Mouse (Mus musculus): ENCODE results near the gene Tbc1d2b.

DNA sequence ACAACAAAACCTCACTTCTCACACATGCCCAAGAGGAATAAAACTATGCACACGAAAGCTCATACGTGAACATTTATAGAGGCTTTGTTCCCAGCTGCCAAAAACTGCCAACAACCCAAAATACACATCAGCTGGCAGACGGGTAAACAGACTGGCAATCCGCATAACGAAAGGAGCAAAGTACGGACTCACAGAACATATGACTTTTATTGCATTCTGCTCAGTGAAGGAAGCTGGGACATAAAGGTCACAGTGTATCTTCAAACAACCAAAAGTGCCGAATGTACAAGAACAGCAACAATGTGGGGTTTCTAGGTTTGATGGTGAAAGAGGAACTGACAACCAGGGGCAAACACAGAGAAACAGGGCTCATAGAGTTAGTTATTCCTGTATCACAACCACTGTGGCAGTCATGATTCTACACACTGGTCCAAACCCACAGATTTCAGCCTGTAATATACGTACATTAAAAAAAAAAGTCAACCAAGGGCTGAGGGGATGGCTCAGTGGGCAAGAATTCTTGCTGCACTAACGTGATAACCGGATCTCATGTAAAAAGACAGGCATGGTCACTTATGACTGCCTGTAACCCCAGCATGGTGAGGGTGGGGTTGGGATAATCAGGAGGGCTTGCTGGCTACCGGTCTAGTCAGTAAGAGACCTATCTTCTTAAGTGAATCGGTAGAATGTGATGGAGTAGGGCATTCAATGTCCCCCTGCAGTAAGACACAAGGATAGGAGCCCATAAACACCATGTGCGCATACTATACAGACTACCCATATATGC lies 19.4 kb downstream of the Tbc1d2b start:
- no peak for TF ChIP-seq CTCF (conservative IDR thresholded peaks at IDR 0.05; ENCODE audit: insufficient read depth, insufficient read length, low read depth, low read length)
- TF ChIP-seq POLR2A (IDR thresholded peaks at IDR 0.05; ENCODE audit: low read depth, low read length): no peak

Measured in kidney, adult 2 months (tissue).